Mouse (Mus musculus): ENCODE results near the gene Ubr4.
A peak's percentile ranks its signal among the peaks of the same experiment; 100 is the strongest.

Ubr4 gene

GRCm38 (mm10) chr4:139351931-139352711 lies at the start of gene Ubr4, which contains the start of the genes Mrto4 and Emc1:
Ubr4 (plus strand) TSS chr4:139352609.
Mrto4 (minus strand) TSS chr4:139352576.
Emc1 (plus strand) TSS chr4:139352587.
- peak; percentile 90 for DNase-seq (ENCODE audit: low spot score)

GRCm38 (mm10) chr4:139305521-139305920 lies 46.9 kb upstream of the Ubr4 start:
- no peak for DNase-seq (ENCODE audit: low spot score)

- no peak for DNase-seq (ENCODE audit: low spot score)
Observed at GRCm38 (mm10) chr4:139307916-139308315, 44.5 kb upstream of the Ubr4 start.

- no peak for DNase-seq (ENCODE audit: low spot score)
Observed at GRCm38 (mm10) chr4:139309651-139310050, 42.8 kb upstream of the Ubr4 start.

- DNase-seq (ENCODE audit: low spot score) = peak; percentile 95
Observed at GRCm38 (mm10) chr4:139310171-139310898, 42.1 kb upstream of the Ubr4 start, which contains the start of the genes Pqlc2 and Akr7a5. Pqlc2 (minus strand) TSS chr4:139310708. Akr7a5 (plus strand) TSS chr4:139310744.

GRCm38 (mm10) chr4:139310899-139311701 lies 41.3 kb upstream of the Ubr4 start:
- peak; percentile 81 for DNase-seq (ENCODE audit: low spot score)

- DNase-seq (ENCODE audit: low spot score) = peak; percentile 56
Observed at GRCm38 (mm10) chr4:139311707-139312106, 40.7 kb upstream of the Ubr4 start.

- no peak for DNase-seq (ENCODE audit: low spot score)
Observed at GRCm38 (mm10) chr4:139312632-139313031, 39.8 kb upstream of the Ubr4 start.

GRCm38 (mm10) chr4:139318449-139318848 lies 34.0 kb upstream of the Ubr4 start:
- DNase-seq (ENCODE audit: low spot score) = no peak

- DNase-seq (ENCODE audit: low spot score) = no peak
Observed at GRCm38 (mm10) chr4:139319740-139320139, 32.7 kb upstream of the Ubr4 start.

- peak; percentile 91 for DNase-seq (ENCODE audit: low spot score)
Observed at GRCm38 (mm10) chr4:139330605-139331004, 21.8 kb upstream of the Ubr4 start.

- DNase-seq (ENCODE audit: low spot score) = peak; percentile 85
Observed at GRCm38 (mm10) chr4:139334631-139335295, 17.6 kb upstream of the Ubr4 start.

GRCm38 (mm10) chr4:139335507-139335906 lies 16.9 kb upstream of the Ubr4 start:
- DNase-seq (ENCODE audit: low spot score) = no peak

- peak; percentile 89 for DNase-seq (ENCODE audit: low spot score)
Observed at GRCm38 (mm10) chr4:139336822-139337483, 15.5 kb upstream of the Ubr4 start.

- no peak for DNase-seq (ENCODE audit: low spot score)
Observed at GRCm38 (mm10) chr4:139338145-139338544, 14.3 kb upstream of the Ubr4 start.

GRCm38 (mm10) chr4:139340835-139341234 lies 11.6 kb upstream of the Ubr4 start:
- no peak for DNase-seq (ENCODE audit: low spot score)

GRCm38 (mm10) chr4:139341556-139342233 lies 10.7 kb upstream of the Ubr4 start:
- no peak for DNase-seq (ENCODE audit: low spot score)

GRCm38 (mm10) chr4:139343718-139344117 lies 8.7 kb upstream of the Ubr4 start:
- no peak for DNase-seq (ENCODE audit: low spot score)

GRCm38 (mm10) chr4:139345416-139346019 lies 6.9 kb upstream of the Ubr4 start:
- no peak for DNase-seq (ENCODE audit: low spot score)

- DNase-seq (ENCODE audit: low spot score) = peak; percentile 29
Observed at GRCm38 (mm10) chr4:139352832-139353231, 423 bp downstream of the Ubr4 start.
